Mouse (Mus musculus) spleen, adult 2 months (tissue): ENCODE measurements around the gene Psors1c2.

ENCODE experiments used
- CTCF ChIP-seq: fragments of 200-500 bp; IDR thresholded peaks from 2 replicates; pipeline ENCODE4 v1.5.1; 2011; ENCODE audit warnings: mild to moderate bottlenecking, inconsistent platforms; ENCODE audit not compliant: insufficient read depth, insufficient read length, insufficient replicate concordance; ENCODE audit errors: extremely low read depth
- POLR2A ChIP-seq: fragments of 200-500 bp; IDR thresholded peaks from 2 replicates; pipeline ENCODE4 v1.6.1; 2011; ENCODE audit warnings: low read depth, low read length, inconsistent platforms

GRCm38 (mm10) chr17:35556812-35557211 lies 23.8 kb downstream of the Psors1c2 start:
- TF ChIP-seq POLR2A (no peak), CTCF (peak; percentile 22; the same call in 1 of the 2 replicates)
